Mouse (Mus musculus): ENCODE results near the gene Mbd3.

Gene Mbd3

GRCm38 (mm10) chr10:80421651-80422472, 22.5 kb upstream of the Mbd3 start:
- no peak for DNase-seq

- no peak for DNase-seq
Observed at GRCm38 (mm10) chr10:80421208-80421607, 21.9 kb upstream of the Mbd3 start.

DNA sequence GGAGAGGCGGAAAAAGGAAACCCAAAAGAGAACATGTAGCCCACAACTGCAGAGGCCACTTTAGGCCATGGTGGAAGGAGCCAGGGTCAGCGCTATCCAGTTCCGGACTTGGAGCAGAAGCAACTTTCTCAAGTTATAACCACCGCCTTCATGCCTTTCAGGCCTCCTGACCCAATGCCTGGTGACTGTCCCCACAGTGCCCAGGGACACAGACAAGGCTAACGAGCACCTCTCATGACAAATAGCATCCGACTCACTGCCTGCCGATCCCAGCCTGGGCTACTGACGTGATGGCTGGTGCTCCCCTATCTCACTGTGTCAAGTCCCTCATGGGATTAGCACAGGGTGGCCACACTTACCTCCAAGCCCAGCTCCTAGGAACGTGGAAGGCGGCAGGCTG, 21.4 kb upstream of the Mbd3 start:
- DNase-seq = no peak

GRCm38 (mm10) chr10:80419419-80419818, 20.1 kb upstream of the Mbd3 start:
- DNase-seq = no peak

GRCm38 (mm10) chr10:80418311-80418710, 19.0 kb upstream of the Mbd3 start:
- no peak for DNase-seq

- DNase-seq = no peak
Observed at GRCm38 (mm10) chr10:80417841-80418240, 18.5 kb upstream of the Mbd3 start.

- no peak for DNase-seq
Observed at GRCm38 (mm10) chr10:80417371-80417770, 18.0 kb upstream of the Mbd3 start.

DNA sequence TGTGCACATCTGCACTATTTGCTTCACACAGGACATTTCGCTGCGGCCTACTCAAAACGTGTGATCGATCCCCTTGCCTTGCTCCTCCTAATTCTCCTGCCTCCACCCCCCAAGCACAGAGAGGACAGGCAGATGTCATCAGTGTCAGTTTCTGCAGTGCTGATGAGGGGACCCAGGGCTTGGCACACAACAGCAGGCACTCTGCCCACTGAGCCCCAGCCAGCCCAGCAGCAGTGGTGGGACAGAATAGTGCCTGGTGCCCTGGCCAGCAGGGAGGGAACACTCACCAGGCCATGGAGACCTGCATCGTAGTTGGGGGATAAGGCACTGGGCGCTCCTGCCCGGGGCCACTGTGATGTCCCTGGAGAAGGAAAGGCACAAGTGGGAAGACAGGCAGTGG, 16.2 kb upstream of the Mbd3 start:
- no peak for DNase-seq

DNA sequence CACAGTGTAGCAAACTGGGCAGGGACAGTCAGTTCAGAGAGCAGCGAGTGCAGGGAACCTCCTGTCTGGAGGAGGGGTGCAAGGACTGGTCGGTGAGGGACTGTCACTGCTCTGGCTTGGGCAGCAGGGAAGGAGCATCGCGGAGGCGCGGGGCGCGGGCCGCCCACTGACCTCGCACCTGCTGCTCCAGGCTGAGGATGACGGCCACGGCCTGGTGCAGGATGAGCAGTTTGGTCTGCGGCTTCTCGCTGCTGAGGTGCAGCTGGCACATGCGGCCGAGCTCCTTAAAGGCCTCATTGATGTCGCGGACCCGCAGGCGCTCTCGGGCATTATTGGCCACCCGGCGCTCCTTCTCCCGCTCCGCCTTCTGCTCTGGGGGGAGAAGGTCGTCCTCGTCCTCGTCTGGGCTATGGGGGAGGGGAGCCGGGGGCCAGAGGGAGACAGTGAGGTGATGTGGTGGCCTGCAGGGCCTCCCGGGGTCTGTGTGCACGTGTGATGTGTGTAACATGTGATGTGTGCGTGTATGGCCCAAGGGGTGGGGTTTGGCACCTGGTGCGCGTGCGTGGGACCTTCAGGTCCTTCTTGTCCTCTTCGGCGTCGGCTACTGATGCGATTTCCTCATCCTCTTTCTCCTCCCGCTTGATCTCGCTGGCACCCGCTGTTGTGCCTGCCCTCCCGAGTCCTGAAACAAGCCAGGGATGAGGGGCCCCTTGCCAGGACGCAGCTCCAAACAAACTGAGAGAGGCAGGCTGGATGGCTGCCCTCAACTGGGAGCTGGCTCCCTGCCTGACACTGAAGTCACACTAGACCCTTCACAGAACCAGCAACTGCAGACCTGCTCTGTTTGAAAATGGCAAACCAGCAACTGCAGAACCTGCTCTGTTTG, 13.5 kb upstream of the Mbd3 start:
- DNase-seq = no peak

DNA sequence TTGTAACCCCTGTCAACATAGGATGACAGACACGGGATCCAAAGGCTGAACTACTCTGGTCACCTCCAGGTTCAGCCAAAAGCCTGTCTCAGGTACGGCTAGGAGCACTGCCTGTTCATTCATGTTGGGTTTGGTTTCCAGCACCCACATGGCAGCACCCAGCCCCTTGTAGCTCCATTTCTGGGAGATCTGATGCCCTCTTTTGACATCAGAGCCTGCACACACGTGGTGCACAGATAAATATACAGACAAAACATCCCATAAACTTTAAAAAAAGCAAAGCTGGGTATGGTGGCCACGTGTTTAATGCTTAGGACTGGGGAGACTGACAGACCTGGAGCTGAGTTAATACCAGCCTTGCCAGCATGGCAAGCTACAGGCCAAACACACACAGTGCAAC, 8.6 kb upstream of the Mbd3 start:
- DNase-seq = no peak

- peak; percentile 85 to 89 for DNase-seq
Observed at GRCm38 (mm10) chr10:80406684-80407501, 7.5 kb upstream of the Mbd3 start, which contains the start of gene Uqcr11. Uqcr11 (minus strand) TSS chr10:80406830.

GRCm38 (mm10) chr10:80405481-80406173, 6.3 kb upstream of the Mbd3 start:
- no peak for DNase-seq

GRCm38 (mm10) chr10:80403044-80403692, 3.8 kb upstream of the Mbd3 start:
- DNase-seq = no peak

GRCm38 (mm10) chr10:80400704-80401161, 1.4 kb upstream of the Mbd3 start:
- DNase-seq = no peak

DNA sequence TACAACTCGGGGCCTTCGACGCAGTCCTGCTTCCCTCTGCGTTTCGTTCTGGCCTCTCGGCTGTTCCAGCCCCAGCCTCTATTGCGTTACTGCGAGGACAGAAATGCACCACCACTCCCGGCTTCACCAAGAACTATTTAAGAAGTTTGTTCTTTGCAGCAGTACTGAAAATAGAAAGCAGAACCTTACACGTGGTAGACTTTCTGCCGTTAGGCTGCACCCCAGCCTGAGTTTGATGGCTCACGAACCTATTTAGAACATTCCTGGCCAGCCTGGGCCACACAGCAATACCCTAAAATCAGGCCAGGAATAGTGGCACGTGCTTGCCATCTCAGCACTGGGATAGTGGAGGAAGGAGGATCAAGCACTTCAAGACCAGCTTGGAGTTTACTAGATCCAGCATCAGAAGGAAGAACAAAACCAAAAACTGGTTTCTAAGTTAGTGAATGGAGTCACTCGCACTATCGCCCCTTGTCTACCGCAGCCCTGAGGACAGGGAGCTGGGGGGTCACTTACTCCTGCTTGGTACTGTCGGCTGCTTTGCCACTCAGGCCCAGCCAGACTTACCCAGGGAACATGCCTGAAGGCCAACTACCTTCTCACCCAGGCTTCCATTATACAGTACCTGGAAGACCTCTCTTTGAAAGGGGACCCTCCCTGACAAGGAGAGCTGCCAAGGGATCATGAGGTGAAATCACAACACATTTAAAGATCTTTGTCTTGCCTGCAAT, 788 bp upstream of the Mbd3 start:
- no peak for DNase-seq

DNA sequence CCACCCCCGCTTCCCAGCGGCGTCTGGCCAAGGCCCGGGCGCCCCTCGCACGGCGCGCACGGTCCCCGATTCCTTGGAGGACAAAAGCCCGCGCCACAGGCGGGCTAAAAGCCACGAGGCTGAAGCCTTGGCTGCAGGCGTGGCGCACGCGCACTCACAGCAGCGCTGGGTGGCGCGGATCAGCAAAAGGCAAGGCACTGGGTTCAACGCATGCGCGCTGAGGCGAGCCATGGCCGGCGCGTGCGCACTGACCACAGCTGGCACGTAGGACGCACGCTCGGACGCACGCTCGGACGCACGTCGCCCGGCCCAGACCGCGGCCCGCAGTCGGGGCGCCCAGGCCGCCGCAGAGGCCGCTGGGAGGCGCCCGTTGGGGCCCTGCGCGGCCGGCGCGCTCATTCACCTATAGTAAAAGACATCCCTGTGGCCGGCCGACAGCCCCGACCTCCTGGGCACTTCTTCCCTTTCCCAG, 595 bp downstream of the Mbd3 start:
- peak; percentile 94 to 95 for DNase-seq

- no peak for DNase-seq
Observed at GRCm38 (mm10) chr10:80398174-80398535, 1.2 kb downstream of the Mbd3 start.

DNA sequence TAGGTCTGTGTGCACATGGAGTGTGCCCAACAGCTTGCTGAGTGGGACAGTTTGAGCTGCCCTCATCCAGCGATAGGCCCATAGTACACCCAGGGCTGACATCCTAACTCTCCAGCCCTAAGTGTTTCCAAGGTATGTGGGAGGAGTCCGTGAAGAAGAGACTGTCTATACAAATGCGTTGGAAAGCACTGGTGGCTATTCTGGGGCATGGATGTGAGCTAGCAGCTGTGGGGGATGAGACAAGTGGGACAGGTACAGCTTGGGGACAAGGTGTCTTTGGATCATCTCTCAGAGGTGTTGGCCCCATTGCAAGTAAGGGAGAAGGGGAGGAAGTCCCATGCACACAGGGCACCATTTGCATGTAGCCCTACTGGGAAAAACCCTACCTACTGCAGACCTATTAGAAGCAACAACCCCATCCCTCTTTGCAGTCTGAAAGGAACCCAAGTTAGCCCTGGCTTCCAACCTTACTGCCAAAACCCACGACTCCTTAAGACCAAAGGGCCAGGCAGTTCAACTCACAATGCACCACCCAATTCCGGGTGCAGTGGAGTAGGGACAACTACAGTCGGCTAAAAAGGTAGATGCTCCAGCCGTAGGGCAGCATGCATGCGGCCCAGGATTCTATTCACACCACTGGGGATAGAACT, 1.7 kb downstream of the Mbd3 start:
- DNase-seq = no peak

GRCm38 (mm10) chr10:80396822-80397523, 2.4 kb downstream of the Mbd3 start:
- DNase-seq = no peak

Measured in thymus, adult 18-20 months (tissue).